Mouse (Mus musculus) lung, postnatal 25 days (tissue): Measurements from ENCODE around the gene Itgbl1.
"Not testable (repeated sequence)": the region's sequence is repeated elsewhere in the genome, so short reads cannot be mapped to it uniquely, and the experiment has no call there.

Source experiments
- DNase-seq: peaks from one replicate; pipeline ENCODE4 v3.0.0; 2022; ENCODE audit warnings: low spot score

Itgbl1 gene

DNA sequence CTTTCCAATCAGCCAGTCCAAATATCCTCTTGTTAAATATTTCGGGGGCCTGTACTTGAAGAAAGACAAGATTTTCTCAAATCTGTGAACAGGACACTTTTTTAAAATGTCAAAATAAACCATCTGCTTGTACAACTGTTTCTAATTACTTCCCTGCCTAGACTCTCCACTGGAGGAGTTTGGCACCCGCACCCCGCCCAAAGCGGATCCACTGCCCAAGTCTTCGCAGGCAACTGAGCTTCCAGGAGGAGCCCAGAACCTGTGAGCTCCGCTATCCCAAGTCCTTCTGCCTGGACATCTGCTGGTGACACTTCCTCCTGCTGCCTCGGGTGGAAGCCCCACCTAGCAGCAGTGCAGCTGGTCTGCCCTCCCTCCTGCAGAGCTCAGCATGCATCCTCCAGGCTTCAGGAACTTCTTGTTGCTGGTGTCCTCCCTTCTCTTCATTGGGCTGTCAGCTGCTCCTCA, at the start of gene Itgbl1:
Gene Itgbl1 (plus strand): TSS at position 51 of the 465 bp plus-strand sequence.
- no peak for DNase-seq

DNA sequence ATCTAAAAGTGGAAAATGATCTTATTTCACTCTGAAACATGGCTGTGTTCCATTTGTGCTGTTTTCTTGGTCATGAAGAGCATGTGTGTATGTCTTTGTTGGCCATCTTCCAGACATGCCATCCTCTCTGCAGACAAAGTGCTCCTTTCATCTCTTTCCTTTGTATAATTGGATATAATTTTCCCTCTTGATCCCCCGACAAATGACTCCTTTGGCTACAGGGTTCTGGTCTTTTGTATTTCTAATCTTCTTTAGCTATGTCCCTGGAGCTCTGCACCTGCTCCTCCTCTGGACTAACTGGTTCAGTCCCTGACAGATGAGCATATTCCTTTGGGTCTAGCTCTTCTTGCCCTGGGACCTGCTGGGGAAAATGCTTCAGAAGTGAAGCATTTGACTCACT, 36.8 kb upstream of the Itgbl1 start:
- DNase-seq: no peak

DNA sequence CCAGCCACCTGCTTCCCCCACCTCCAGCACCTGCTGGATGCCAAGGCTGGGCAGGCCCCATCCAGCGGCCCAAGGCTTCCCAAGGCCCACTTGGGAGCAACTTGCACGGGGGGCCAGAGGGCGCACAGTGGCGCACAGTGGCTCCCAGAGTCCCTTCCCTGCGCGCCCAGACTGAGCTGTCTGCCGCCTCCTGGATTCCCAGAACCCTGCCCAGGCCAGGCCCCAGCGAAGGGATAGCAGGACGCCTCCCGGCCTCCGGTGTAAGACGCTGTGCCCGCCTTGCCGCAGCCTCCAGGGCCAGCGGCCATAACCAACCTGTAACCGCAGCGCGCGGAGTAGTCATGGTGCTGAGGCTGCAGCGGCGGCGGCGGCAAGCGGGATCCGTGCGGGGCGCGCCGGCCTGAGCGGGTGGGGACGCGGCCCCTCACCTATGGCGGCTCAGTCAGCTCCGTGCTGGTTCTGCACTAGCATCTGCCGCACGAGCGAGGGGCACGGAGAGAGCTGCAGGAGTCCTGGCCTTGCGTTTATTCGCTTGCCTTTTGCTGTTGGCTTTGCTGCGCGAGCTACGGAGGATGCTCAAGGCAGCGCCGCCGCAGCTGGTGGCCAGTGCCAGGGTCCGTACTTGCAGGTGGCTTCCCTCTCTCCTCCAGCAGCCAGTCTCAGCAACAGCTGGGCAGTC, 33.1 kb upstream of the Itgbl1 start, which contains the start of gene Nalcn:
Gene Nalcn (minus strand): TSS at position 644 of the 679 bp plus-strand sequence.
- no peak for DNase-seq

DNA sequence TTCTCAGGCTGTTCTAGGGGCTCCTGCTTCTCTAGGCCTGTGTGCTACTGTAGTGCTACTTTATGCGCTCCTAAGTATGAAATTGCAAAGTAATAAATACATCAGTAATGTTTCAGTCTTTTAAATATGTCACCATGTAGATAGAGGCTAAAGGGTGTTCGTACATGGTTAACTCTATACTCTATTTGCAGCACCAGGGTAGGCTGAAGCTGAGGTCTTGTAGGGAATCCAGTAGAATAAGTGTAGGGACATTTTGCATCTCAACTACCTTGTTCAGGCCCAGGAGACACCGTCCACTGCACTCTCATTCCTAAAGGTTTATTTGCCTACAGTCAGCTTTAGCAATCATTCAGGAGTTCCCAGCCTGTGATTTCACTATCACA, 32.6 kb upstream of the Itgbl1 start:
- DNase-seq: no peak

DNA sequence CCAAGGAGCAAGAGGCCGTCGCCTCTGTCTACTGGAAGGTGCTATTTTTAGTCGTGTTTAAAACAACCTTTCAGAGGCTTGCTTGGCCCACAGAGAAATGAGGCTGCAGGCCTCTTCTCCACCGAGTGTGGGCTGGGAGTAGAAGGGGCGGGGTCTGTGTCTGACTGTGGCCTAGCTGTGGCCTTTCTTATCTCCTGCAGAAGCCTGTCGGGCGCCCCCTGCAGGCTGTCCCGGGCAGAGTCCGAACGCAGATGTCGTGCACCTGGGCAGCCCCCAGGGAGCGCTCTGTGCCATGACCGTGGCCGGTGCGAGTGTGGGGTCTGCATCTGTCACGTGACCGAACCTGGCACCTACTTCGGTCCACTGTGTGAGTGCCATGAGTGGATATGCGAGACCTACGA, 1.3 kb downstream of the Itgbl1 start:
- DNase-seq: no peak

DNA sequence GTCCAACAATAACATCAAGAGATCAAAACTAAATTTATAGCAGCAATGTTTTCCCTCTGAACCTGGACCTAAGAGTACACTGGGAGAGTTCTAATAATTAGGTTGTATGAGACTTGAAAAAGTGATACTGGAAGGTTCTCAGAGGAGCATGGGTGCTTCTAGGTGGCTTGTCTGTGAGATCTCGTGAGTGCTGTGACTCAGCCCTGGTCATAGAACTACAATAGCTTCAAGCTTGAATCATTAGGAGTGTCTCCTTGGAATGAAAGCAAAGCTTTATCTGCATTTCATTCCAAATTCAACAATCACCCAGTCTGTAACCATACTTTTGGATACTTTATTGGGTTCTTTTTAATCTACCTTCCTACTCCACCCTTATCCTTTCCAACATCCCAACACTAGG, 2.6 kb downstream of the Itgbl1 start:
- DNase-seq: no peak

DNA sequence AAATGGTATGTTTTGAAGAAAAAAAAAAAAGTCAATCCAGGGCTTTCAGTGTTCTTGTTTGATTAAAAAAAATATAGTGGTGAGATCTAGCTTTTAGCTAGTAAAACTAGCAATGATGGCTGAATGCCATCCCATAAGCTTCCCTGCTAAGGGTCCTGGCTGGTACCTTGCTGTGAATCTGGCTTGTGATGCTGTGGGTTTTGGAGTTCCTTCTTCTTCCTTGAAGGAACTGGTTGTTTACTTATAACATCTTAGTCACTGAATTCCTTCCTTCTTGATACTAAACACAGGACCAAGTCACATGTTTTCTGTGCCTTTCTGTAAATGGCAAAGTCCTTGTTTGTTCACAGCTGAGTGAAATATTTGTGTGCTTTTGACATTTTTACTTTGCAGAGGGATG, 3.4 kb downstream of the Itgbl1 start:
- no peak for DNase-seq

DNA sequence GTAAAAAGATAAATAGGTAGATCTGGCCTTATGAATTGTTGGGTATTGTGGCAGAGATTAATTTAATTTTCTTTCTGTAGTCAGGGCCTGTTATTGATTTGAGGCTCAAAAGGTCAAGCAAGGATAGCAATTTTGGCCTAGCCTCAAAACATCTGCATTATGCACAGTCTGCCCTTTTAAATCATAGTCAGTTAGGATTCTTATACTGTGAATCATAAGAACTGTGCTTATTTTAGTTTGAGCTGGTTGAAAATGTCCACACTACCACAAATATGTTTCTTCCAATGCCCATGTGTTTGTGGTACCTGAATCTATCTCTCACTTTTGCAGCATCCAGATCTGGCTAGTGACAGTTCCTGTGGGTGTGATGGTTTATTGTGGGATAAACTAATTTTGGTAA, 4.7 kb downstream of the Itgbl1 start:
- no peak for DNase-seq

DNA sequence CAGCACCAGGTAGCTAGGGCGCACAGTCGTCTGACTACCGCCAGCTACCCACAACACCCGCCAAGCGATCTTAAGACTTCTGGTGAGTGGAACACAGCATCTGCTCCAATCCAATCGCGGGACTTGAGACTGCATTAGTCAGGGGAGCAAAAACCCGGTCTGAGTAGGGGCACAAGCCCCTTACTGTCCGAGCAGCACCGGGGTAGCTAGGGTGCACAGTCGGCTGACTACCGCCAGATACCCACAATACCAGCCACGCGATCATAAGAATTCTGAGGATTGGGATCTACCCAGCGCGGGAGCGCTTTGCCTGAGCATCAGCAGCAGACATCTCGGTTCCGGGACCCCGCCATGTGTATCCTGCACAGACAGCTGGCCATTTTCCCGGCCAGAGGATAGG, 11.3 kb downstream of the Itgbl1 start:
- DNase-seq: not testable (repeated sequence)

DNA sequence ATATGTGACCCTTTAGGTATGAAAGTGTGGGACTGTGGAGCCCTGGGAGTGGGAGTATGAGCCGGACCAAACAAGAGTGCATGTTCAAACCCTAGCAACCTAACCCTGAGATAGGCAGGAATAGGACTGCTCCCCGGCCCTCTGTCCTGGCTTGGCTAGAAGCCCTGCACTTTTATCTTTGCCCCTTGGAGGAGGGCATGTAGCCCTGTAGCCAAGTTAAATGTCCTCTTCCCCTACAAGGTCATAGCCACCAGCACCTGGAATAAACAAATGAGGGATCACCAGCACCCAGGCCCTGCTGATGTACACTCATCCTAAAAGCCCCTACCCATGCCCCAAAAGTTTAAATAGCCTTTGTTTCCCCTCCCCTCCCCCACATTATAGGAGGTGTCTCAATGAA, 18.3 kb downstream of the Itgbl1 start:
- DNase-seq: no peak

DNA sequence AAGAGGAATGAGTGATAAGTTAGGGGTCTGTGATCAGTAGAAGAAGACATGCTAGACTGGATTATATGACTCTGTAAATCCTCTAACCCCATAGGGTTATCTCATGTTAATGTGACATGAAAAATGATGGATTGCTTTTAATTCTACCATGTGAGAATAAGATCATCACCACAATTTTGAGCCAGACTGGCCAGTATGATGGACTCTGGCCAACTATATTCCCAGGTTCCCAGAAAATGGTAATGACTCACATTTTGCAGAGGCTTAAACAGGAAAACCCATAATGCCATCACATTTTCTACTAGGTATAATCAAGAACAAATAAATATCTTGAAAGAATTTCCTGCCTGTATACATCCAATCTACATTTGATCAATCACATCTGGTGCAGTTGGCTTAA, 55.0 kb downstream of the Itgbl1 start:
- DNase-seq: no peak

DNA sequence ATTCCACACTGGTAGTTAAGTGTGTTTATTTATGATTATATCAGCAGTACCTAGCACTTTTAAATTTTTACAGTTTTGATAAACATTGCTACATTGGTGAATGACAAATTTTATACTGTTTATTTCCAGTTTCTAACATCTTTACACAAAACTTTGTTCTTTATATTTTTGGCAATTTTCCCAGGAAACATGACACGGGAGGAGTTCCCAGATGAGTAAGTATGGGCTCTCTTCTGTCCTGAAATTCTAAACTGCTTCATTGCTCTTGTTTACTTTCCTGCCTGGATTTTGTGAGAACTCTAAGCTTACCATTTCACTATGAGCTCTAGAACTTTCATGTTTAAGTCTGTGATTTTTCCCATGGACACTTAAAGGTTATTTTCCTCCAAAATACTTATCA, 82.3 kb downstream of the Itgbl1 start:
- no peak for DNase-seq

DNA sequence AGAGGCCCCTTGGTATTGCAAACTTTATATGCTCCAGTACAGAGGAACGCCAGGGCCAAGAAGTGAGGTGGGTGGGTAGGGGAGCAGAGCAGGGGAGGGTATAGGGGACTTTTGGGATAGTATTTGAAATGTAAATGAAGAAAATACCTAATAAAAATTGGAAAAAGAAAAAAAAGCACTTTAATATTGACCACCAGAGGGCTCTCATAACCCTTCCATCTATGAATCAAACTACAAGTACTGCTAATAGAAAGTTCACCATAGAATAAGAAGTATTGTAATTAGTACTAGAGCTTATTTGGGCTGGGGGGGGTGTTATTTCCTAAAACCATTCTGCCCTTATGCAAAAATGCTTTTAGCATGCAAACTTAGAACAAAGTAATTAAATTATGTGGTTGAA, 91.2 kb downstream of the Itgbl1 start:
- no peak for DNase-seq

DNA sequence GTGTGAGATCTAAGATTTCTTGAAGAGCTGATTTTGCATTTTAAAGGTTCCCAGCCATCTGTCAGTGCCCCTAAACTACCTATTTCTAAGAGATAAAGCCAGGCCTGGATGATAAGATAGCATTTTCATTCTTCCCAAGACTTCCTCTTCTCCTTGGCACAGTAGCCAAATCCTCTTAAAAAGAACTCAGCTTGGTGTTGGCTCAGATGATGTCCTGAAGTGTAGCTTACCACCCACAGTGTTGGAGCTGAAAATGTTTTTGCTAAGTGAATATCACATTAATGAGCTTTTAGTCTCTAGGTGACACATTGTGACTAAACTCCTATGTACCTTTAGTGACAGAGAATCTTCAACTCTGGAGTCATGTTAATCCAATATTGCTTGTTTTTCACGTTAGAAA, 99.8 kb downstream of the Itgbl1 start:
- DNase-seq: no peak

DNA sequence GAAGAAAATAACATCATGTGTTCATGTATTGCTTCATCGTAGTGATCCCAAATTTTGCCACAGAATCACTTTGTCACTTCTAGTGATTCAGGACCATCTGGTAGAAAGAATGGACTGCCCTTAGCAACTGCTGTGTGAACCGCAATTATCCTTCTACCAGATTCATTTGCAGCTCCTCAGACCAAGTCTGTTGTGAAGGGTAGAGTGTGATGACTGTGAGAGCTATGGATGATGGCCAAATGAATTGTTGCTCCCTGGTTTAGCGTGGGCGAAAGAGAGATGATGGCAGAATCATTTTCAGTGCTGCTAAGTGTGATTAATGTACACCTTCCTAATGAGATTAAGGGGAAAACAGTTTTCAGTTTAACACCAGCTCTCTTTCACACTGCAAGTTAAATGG, 100.3 kb downstream of the Itgbl1 start:
- no peak for DNase-seq

DNA sequence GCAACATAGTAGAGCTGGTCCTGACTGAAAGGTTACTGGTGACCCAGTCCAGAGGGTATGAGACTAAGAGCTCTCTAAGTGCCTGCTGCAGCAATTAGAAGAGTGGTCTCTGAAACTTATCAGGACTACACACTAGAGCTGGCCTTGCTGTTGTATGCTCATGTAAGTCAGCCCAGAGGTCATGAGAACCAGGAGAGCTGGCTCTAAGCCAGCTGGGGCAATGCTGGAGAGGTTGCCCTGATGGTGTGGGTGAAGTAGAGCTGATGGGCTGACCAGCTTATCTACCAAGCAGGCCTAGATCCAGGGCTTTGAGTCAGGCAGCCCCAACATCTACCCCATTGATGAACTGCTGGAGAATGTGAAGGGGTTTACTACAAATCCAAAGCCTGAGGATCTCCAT, 142.0 kb downstream of the Itgbl1 start:
- no peak for DNase-seq

DNA sequence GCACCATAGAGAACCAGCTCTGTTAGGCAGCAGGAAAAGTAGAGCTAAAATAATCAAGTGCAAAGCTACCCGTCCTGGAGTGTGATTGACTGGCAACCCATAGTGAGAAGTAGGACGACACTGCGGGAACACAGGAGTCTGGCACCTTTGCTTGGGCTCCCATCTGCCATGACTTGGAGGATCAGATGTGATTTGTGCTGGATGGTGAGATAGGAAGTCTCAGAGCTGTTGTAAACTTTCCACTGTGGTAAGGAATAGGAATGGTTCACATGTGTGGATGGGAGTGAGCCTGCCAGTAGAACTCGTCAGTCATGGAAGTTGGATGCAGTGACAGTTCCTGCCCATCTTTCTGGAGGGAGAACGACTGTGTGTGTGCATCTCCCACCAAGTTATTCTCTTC, 177.9 kb downstream of the Itgbl1 start:
- no peak for DNase-seq

DNA sequence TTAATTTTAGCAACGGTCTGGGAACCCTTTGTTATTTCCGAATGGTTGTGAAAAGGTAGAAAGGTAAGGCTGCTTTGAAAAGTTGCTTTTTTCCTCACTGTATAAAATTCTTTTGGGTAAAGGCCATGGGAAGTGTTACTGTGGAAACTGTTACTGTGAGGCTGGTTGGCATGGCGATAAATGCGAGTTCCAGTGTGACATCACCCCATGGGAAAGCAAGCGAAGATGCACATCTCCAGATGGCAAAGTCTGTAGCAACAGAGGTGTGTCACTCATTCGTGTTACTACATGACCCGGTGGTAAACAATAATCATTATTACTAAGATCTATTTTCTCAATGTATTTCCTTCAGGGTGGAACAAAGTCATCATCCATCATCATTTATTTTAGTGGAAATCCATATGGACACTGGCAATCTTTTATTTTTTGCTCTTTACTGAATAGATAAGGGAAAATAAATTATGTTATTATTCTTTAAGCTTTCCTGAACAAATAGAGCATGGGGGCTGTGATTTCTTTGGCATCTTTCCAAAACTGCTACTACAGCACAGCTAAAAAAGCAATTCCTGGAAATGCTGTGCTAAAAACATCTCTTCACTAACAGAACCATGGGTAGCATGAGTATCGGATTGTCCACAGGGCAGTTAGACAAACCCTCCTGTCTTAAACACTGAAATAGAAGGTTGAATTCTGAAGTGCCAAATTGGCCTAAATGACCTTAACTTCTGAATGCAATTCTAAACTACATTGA, 184.1 kb downstream of the Itgbl1 start:
- DNase-seq: no peak

DNA sequence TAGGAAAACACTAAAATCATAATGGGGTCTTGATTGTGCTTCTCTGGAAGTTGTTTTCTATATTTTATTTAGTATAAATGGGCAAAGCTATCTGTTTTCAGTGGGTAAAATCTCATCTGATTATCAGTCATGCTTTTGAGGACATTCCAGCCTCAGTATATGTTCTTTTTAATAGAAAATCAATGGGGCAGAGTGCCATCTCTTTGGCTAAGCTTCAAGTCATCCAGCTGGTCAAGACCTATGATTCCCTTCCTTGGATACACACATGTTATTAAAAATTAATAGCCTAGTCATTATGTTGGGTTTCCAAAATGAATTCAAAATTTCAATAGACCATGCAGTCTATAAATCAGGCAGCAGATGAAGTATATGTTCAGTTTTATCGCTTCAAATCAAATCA, 204.8 kb downstream of the Itgbl1 start:
- no peak for DNase-seq

DNA sequence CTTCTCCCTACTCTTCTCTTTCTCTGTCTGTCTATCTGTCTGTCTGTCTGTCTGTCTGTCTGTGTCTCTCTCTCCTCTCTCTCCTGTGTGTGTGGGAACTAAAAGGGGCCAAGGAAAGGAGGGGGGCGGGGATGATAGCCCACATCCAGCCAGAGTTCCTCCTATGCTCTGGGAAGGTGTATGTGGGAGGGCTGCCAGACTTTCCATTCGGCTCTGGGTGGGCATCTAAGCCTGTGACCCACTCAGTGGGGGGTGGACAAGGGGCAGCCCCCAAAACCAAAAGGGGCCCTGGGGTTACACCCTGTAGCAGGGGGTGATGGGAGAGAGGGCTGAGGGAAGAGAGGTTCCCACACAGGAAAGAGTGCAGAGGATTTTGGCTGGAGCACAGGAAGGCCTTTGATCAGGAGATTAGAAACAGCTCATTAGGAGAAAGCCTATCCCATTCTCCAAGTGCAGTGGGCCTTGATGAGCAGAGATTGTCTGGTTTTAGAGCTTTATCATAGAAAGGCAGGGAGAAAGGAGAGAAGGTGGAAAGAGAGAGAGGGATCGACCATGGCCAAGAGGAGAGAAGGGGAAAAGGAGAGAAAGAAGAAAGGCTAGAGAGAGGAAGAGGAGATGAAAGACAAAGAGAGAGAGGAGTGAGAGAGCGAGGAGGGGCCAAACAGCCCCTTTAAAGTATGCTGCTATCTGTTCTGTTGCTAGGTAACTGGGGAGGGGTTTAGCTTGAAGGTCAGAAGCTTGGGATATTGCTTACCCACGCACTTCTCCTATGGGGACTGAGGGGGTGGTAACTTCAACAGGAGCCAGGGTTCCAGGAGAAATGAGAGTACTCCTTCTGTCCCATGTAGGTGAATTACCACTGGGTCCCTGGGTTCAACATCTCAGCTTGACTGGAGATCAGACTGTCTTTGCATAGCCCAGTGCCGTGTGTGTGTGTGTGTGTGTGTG, 206.3 kb downstream of the Itgbl1 start:
- DNase-seq: no peak

DNA sequence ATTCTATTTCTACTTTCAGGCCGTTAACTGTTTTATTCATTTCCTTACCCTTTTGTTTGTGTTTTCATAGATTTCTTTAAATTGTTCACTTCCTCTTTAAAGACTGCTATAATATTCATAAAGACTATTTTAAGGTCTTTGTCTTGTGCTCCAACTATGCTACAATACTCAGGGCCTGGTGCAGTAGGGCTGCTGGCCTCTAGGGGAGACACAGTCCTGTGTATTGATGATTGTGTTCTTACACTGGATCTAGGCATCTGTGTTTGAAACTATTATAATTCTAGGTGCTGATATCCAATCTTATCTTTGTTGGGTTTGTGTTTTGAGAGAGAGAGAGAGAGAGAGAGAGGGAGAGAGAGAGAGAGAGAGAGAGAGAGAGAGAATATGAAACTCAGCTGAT, 268.1 kb downstream of the Itgbl1 start:
- DNase-seq: no peak

DNA sequence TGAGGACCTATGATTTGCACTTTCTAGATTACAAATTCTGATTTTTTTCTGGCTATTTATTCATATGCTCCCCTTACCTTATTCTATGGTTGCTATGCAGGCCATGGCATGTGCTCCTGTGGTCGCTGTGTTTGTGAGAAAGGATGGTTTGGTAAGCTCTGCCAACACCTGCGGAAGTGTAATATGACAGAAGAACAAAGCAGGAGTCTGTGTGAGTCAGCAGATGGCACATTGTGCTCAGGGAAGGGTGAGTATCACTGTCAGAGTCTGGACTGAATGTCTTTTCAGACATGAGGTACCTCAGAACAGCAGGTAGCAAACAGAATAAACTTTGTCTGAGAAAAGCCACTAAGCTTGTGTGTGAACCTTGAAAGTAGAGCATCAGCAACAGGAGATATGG, 306.8 kb downstream of the Itgbl1 start:
- no peak for DNase-seq

DNA sequence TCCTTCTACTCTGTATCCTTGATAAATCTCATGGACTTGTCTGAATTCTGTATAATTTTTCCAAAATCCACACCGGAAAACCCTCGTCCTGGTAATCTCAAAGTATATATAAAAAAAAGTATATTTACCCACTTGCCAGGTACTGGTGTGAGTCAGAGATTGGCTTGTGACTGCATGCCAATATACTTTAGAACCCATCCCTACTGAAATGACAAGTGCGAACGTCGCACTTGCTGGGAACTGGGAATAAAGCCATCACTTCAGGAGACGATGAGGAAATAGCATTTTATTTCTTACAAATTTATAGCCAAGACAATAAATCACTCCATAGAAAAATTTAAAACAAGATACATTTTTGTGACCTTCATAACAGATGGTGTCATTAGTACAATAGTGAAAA, 308.2 kb downstream of the Itgbl1 start:
- no peak for DNase-seq
